Mouse (Mus musculus) ES-E14 (cell line): ENCODE measurements around the gene Gbx1. TPM values are rescaled to one million over a fixed set of nuclear protein-coding genes. Genes with fewer than 3 reads are reported as not detected.

Source experiments
- DNase-seq: peaks from one replicate; pipeline ENCODE4 v3.0.0-alpha.2; 2013; ENCODE audit warnings: low read depth, low spot score
- H3K27ac ChIP-seq: 2 replicates; pipeline ENCODE4 v1.5.1; 2012; ENCODE audit warnings: low read depth, mild to moderate bottlenecking, low read length, moderate library complexity, mixed read lengths; ENCODE audit not compliant: poor library complexity, insufficient read depth, severe bottlenecking
- H3K36me3 ChIP-seq: 2 replicates; pipeline ENCODE4 v1.6.1; 2012; ENCODE audit warnings: mild to moderate bottlenecking, low read length, moderate library complexity, mixed read lengths; ENCODE audit not compliant: control insufficient read depth, poor library complexity, insufficient read depth, severe bottlenecking
- H3K4me1 ChIP-seq, 2 experiments: fragments of 150-350 bp in 1 of 2; sonication (generic) in 1 of 2; 2 replicates each; pipeline ENCODE4 v1.6.1; 2012; ENCODE audit warnings: low read length in 2 of 2, mild to moderate bottlenecking in 1 of 2, mixed read lengths in 1 of 2; ENCODE audit not compliant: control insufficient read depth in 2 of 2, insufficient read depth in 2 of 2, poor library complexity in 1 of 2
- H3K4me3 ChIP-seq, 2 experiments: fragments of 150-350 bp in 1 of 2; sonication (generic) in 1 of 2; 2 replicates each; pipeline ENCODE4 v1.5.1; 2012; ENCODE audit warnings: low read length in 2 of 2, low read depth in 1 of 2, mild to moderate bottlenecking in 1 of 2, mixed read lengths in 1 of 2; ENCODE audit not compliant: insufficient read depth in 1 of 2, poor library complexity in 1 of 2, severe bottlenecking in 1 of 2
- H3K9ac ChIP-seq: 2 replicates; pipeline ENCODE4 v1.6.1; 2012; ENCODE audit warnings: low read depth, mild to moderate bottlenecking, low read length, mixed read lengths; ENCODE audit not compliant: poor library complexity, insufficient read depth, severe bottlenecking
- H3K9me3 ChIP-seq: fragments of 150-350 bp; sonication (generic); 2 replicates; pipeline ENCODE4 v1.6.1; 2012; ENCODE audit warnings: low read depth, mild to moderate bottlenecking, low read length; ENCODE audit not compliant: control insufficient read depth, insufficient read depth
- CHD2 ChIP-seq: IDR thresholded peaks from 2 replicates; pipeline ENCODE4 v1.6.1; 2014; ENCODE audit warnings: mild to moderate bottlenecking, low read depth, low read length, inconsistent platforms
- HCFC1 ChIP-seq: IDR thresholded peaks from 2 replicates; pipeline ENCODE4 v1.6.1; 2012; ENCODE audit warnings: low read length, inconsistent platforms, borderline replicate concordance; ENCODE audit not compliant: insufficient read depth
- MAFK ChIP-seq: IDR thresholded peaks from 2 replicates; pipeline ENCODE4 v1.6.1; 2014; ENCODE audit warnings: mild to moderate bottlenecking, low read depth, low read length, inconsistent platforms; ENCODE audit not compliant: insufficient read depth
- ZC3H11A ChIP-seq: IDR thresholded peaks from 2 replicates; pipeline ENCODE4 v1.6.1; 2012; ENCODE audit warnings: low read depth, mild to moderate bottlenecking, inconsistent platforms, low read length, borderline replicate concordance
- ZNF384 ChIP-seq: IDR thresholded peaks from 2 replicates; pipeline ENCODE4 v1.6.1; 2012; ENCODE audit warnings: low read depth, low read length, inconsistent platforms
- in situ Hi-C, 2 experiments: fragments of 600-800 bp; cut with MboI; formaldehyde crosslinking; loops; one replicate each; pipeline ENCODE4 v1.15.1; 2025; ENCODE audit warnings: low sequenced_read_pairs in 2 of 2, inconsistent platforms in 1 of 2; ENCODE audit not compliant: unreplicated experiment in 2 of 2
- total RNA-seq: library from RNA; depleted of rRNA; stranded (reverse); fragments of 300-350 nt; gene quantifications from 2 replicates; pipeline ENCODE4 v1.2.3, GENCODE M21; 2012

The Gbx1 gene
- total RNA-seq, 1 experiment = 0.40 TPM

- 0 out of 4 replicates have a peak, but pooled peaks cover 0 to 2% of the 10 kb centered on the region in 2 experiments for H3K4me1 ChIP-seq
- no peak overlapping the region for H3K27ac ChIP-seq
- TF ChIP-seq MAFK (no peak), HCFC1 (no peak), ZNF384 (no peak), ZC3H11A (no peak), CHD2 (no peak)
- H3K9me3 ChIP-seq = no peaks in the 10 kb centered on the region
- in situ Hi-C loops = loop anchor here in 1 of 2 experiments (10.0 kb wide), 1 partner anchor 58 kb away; the partner anchor contains the start of gene Gbx1
- peak overlapping the region in 1 of 2 experiments; percentile 39; a peak in 1 of 4 replicates for H3K4me3 ChIP-seq
- H3K36me3 ChIP-seq = no peaks in the 10 kb centered on the region
- DNase-seq = no peak
- no peak overlapping the region; the same call in 1 of the 2 replicates for H3K9ac ChIP-seq
These were observed 60.2 kb downstream of the Gbx1 start for GRCm38 (mm10) chr5:24466762-24467161.

GRCm38 (mm10) chr5:24455613-24456012, 71.4 kb downstream of the Gbx1 start:
- no peak for DNase-seq
- H3K4me1 ChIP-seq = peaks cover 3 to 18% of the 10 kb centered on the region in 2 experiments; a peak in 2 of 4 replicates
- H3K36me3 ChIP-seq = no peaks in the 10 kb centered on the region; the same call in 1 of the 2 replicates
- peak overlapping the region; percentile 58 for H3K9ac ChIP-seq
- no peak for TF ChIP-seq ZC3H11A
- no peaks in the 10 kb centered on the region for H3K9me3 ChIP-seq
- in situ Hi-C loops = no loop called here
- H3K27ac ChIP-seq = no peak overlapping the region
- no peak overlapping the region for H3K4me3 ChIP-seq

- DNase-seq = no peak
- H3K36me3 ChIP-seq = no peaks in the 10 kb centered on the region; the same call in 1 of the 2 replicates
- peak overlapping the region in 1 of 2 experiments; percentile 7; a peak in 1 of 4 replicates for H3K4me3 ChIP-seq
- no peak for TF ChIP-seq HCFC1
- no peak for TF ChIP-seq CHD2
- TF ChIP-seq MAFK = no peak
- no peak for TF ChIP-seq ZC3H11A
- TF ChIP-seq ZNF384 = no peak
- peaks cover 3 to 18% of the 10 kb centered on the region in 2 experiments; a peak in 2 of 4 replicates for H3K4me1 ChIP-seq
- in situ Hi-C loops = no loop called here
- H3K9me3 ChIP-seq = no peaks in the 10 kb centered on the region
- no peak overlapping the region for H3K9ac ChIP-seq
- no peak overlapping the region for H3K27ac ChIP-seq
These were observed 71.9 kb downstream of the Gbx1 start for GRCm38 (mm10) chr5:24455076-24455475.

- DNase-seq = no peak
- Histone ChIP-seq H3K9ac (no peak overlapping the region), H3K36me3 (no peaks in the 10 kb centered on the region; the same call in 1 of the 2 replicates), H3K4me1 (peaks cover 3 to 18% of the 10 kb centered on the region in 2 experiments; a peak in 2 of 4 replicates), H3K4me3 (no peak overlapping the region), H3K9me3 (no peaks in the 10 kb centered on the region), H3K27ac (no peak overlapping the region)
- in situ Hi-C loops = loop anchor here in 1 of 2 experiments (5.0 kb wide), 1 partner anchor 37 kb away; no protein-coding TSS in a partner anchor
- TF ChIP-seq MAFK (no peak), HCFC1 (no peak), ZNF384 (no peak), ZC3H11A (no peak), CHD2 (no peak)
These were observed 73.1 kb downstream of the Gbx1 start for GRCm38 (mm10) chr5:24453985-24454303.
